Mouse (Mus musculus) E14TG2a.4 (cell line): ENCODE data around the gene Gvin1.
"Not testable (repeated sequence)": the region's sequence is repeated elsewhere in the genome, so short reads cannot be mapped to it uniquely, and the experiment has no call there.

Source experiments
- H3K27me3 ChIP-seq: 2 replicates; pipeline ENCODE4 v1.6.1; 2014; ENCODE audit warnings: low read length, control low read depth; ENCODE audit not compliant: insufficient read depth
- H3K36me3 ChIP-seq: 2 replicates; pipeline ENCODE4 v1.6.1; 2014; ENCODE audit warnings: low read length, control low read depth; ENCODE audit not compliant: insufficient read depth
- H3K4me1 ChIP-seq: replicated peaks from 2 replicates; pipeline ENCODE4 v1.6.1; 2014; ENCODE audit warnings: low read depth, low read length, control low read depth
- H3K4me3 ChIP-seq: replicated peaks from 2 replicates; pipeline ENCODE4 v1.5.1; 2014; ENCODE audit warnings: mild to moderate bottlenecking, low read length
- H3K9me3 ChIP-seq: 2 replicates; pipeline ENCODE4 v1.6.1; 2014; ENCODE audit warnings: low read length, control low read depth
- CTCF ChIP-seq: conservative IDR thresholded peaks from 2 replicates; pipeline ENCODE4 v1.5.1; 2014; ENCODE audit warnings: low read length
- NANOG ChIP-seq: IDR thresholded peaks from 2 replicates; pipeline ENCODE4 v1.6.1; 2014; ENCODE audit warnings: borderline replicate concordance, low read length, mixed read lengths
- POU5F1 ChIP-seq: IDR thresholded peaks from 2 replicates; pipeline ENCODE4 v1.6.1; 2014; ENCODE audit warnings: low read length, borderline replicate concordance

The Gvin1 gene

GRCm38 (mm10) chr7:106215177-106215576, at the start of gene Gvin1:
Gvin1 (minus strand) TSS chr7:106215326.
- H3K27me3 ChIP-seq, H3K4me3 ChIP-seq, H3K4me1 ChIP-seq, H3K9me3 ChIP-seq, H3K36me3 ChIP-seq: not testable (repeated sequence)

- no peak overlapping the region for H3K4me3 ChIP-seq
- H3K9me3 ChIP-seq, result peaks cover 10% of the 10 kb centered on the region
- H3K36me3 ChIP-seq, result no peaks in the 10 kb centered on the region
- no peaks in the 10 kb centered on the region for H3K4me1 ChIP-seq
- H3K27me3 ChIP-seq, result no peaks in the 10 kb centered on the region
- no peak for TF ChIP-seq POU5F1
- no peak for TF ChIP-seq NANOG
- TF ChIP-seq CTCF, result no peak
Observed at GRCm38 (mm10) chr7:106251844-106252517, 36.9 kb upstream of the Gvin1 start.

- H3K4me1 ChIP-seq, result no peaks in the 10 kb centered on the region
- no peak overlapping the region for H3K4me3 ChIP-seq
- no peaks in the 10 kb centered on the region for H3K36me3 ChIP-seq
- TF ChIP-seq POU5F1, result no peak
- TF ChIP-seq CTCF, result no peak
- no peak for TF ChIP-seq NANOG
- peaks cover 10% of the 10 kb centered on the region for H3K9me3 ChIP-seq
- no peaks in the 10 kb centered on the region for H3K27me3 ChIP-seq
Observed at GRCm38 (mm10) chr7:106248922-106249321, 33.8 kb upstream of the Gvin1 start.

GRCm38 (mm10) chr7:106248245-106248644, 33.1 kb upstream of the Gvin1 start:
- H3K4me3 ChIP-seq, result no peak overlapping the region
- no peaks in the 10 kb centered on the region for H3K4me1 ChIP-seq
- H3K27me3 ChIP-seq, result no peaks in the 10 kb centered on the region
- TF ChIP-seq NANOG, result no peak
- TF ChIP-seq CTCF, result no peak
- no peak for TF ChIP-seq POU5F1
- H3K36me3 ChIP-seq, result no peaks in the 10 kb centered on the region
- peaks cover 6% of the 10 kb centered on the region for H3K9me3 ChIP-seq

- TF ChIP-seq POU5F1 (no peak), CTCF (no peak), NANOG (no peak)
- Histone ChIP-seq H3K4me1 (no peaks in the 10 kb centered on the region), H3K27me3 (no peaks in the 10 kb centered on the region)
Observed at GRCm38 (mm10) chr7:106245601-106246000, 30.5 kb upstream of the Gvin1 start.

GRCm38 (mm10) chr7:106240484-106241275, 25.6 kb upstream of the Gvin1 start:
- not testable (repeated sequence) for H3K27me3 ChIP-seq, H3K4me1 ChIP-seq, H3K4me3 ChIP-seq, H3K36me3 ChIP-seq
- peaks cover 15% of the 10 kb centered on the region for H3K9me3 ChIP-seq

More at GRCm38 (mm10) chr7:106245601-106246000, 30.5 kb upstream of the Gvin1 start:
- Histone ChIP-seq H3K4me3 (no peak overlapping the region), H3K9me3 (peaks cover 6% of the 10 kb centered on the region), H3K36me3 (no peaks in the 10 kb centered on the region)

- Histone ChIP-seq H3K36me3 (no peaks in the 10 kb centered on the region), H3K9me3 (peaks cover 15% of the 10 kb centered on the region), H3K27me3 (no peaks in the 10 kb centered on the region), H3K4me3 (no peak overlapping the region), H3K4me1 (no peaks in the 10 kb centered on the region)
- TF ChIP-seq CTCF (no peak), POU5F1 (no peak), NANOG (no peak)
Observed at GRCm38 (mm10) chr7:106237192-106237465, 22.0 kb upstream of the Gvin1 start.

GRCm38 (mm10) chr7:106236327-106237191, 21.4 kb upstream of the Gvin1 start:
- H3K4me1 ChIP-seq, result no peaks in the 10 kb centered on the region
- no peaks in the 10 kb centered on the region for H3K27me3 ChIP-seq
- no peak overlapping the region for H3K4me3 ChIP-seq
- no peaks in the 10 kb centered on the region for H3K36me3 ChIP-seq
- peaks cover 14% of the 10 kb centered on the region for H3K9me3 ChIP-seq
- TF ChIP-seq CTCF (no peak), POU5F1 (no peak), NANOG (no peak)

GRCm38 (mm10) chr7:106235596-106235995, 20.5 kb upstream of the Gvin1 start:
- H3K27me3 ChIP-seq, result no peaks in the 10 kb centered on the region
- no peak for TF ChIP-seq NANOG
- H3K4me3 ChIP-seq, result no peak overlapping the region
- H3K9me3 ChIP-seq, result peaks cover 8% of the 10 kb centered on the region; the same call in 1 of the 2 replicates
- no peaks in the 10 kb centered on the region for H3K4me1 ChIP-seq
- no peaks in the 10 kb centered on the region for H3K36me3 ChIP-seq

- not testable (repeated sequence) for H3K9me3 ChIP-seq, H3K36me3 ChIP-seq, H3K27me3 ChIP-seq, H3K4me3 ChIP-seq, H3K4me1 ChIP-seq
Observed at GRCm38 (mm10) chr7:106215910-106216309, 784 bp upstream of the Gvin1 start.

- not testable (repeated sequence) for H3K36me3 ChIP-seq, H3K4me1 ChIP-seq, H3K9me3 ChIP-seq, H3K4me3 ChIP-seq, H3K27me3 ChIP-seq
Observed at GRCm38 (mm10) chr7:106213770-106214169, 1.4 kb downstream of the Gvin1 start.

- H3K4me3 ChIP-seq, H3K4me1 ChIP-seq, H3K27me3 ChIP-seq, H3K36me3 ChIP-seq, H3K9me3 ChIP-seq: not testable (repeated sequence)
Observed at GRCm38 (mm10) chr7:106206630-106207029, 8.5 kb downstream of the Gvin1 start.

- H3K36me3 ChIP-seq, H3K4me3 ChIP-seq, H3K27me3 ChIP-seq, H3K9me3 ChIP-seq, H3K4me1 ChIP-seq: not testable (repeated sequence)
Observed at GRCm38 (mm10) chr7:106177065-106177464, 38.1 kb downstream of the Gvin1 start.
